Mouse (Mus musculus) forebrain, embryonic 14.5 days (tissue): ENCODE results near the gene Cd6. TPM values are rescaled to one million over a fixed set of nuclear protein-coding genes. Genes with fewer than 3 reads are reported as not detected.

Source experiments
- ATAC-seq: fragments of 200-750 bp; cut with Nextera tagmentation; 2 replicates; pipeline ENCODE4 v1.8.0; 2017; ENCODE audit warnings: mild to moderate bottlenecking, moderate library complexity
- DNase-seq: peaks from one replicate; pipeline ENCODE4 v3.0.0-alpha.2; 2015; ENCODE audit warnings: low spot score
- H3K27ac ChIP-seq: fragments of 300-500 bp; sonication (generic); 2 replicates; pipeline ENCODE4 v1.5.1; 2014; ENCODE audit warnings: low read depth, mild to moderate bottlenecking, control low read depth, low read length, moderate library complexity
- H3K27me3 ChIP-seq: fragments of 300-500 bp; sonication (generic); replicated peaks from 2 replicates; pipeline ENCODE4 v1.6.1; 2014; ENCODE audit warnings: low read length, control low read depth, mixed read lengths; ENCODE audit not compliant: control insufficient read depth, insufficient read depth
- H3K36me3 ChIP-seq: fragments of 300-500 bp; sonication (generic); 2 replicates; pipeline ENCODE4 v1.6.1; 2014; ENCODE audit warnings: low read length, control low read depth; ENCODE audit not compliant: control insufficient read depth, insufficient read depth
- H3K4me1 ChIP-seq: fragments of 300-500 bp; sonication (generic); 2 replicates; pipeline ENCODE4 v1.6.1; 2014; ENCODE audit warnings: antibody characterized with exemption, low read length, control low read depth; ENCODE audit not compliant: control insufficient read depth, insufficient read depth
- H3K4me2 ChIP-seq: fragments of 300-500 bp; sonication (generic); 2 replicates; pipeline ENCODE4 v1.6.1; 2014; ENCODE audit warnings: mild to moderate bottlenecking, control low read depth, low read length
- H3K4me3 ChIP-seq: fragments of 300-500 bp; sonication (generic); 2 replicates; pipeline ENCODE4 v1.5.1; 2014; ENCODE audit warnings: low read depth, low read length, control low read depth
- H3K9ac ChIP-seq: fragments of 300-500 bp; sonication (generic); 2 replicates; pipeline ENCODE4 v1.6.1; 2014; ENCODE audit warnings: mild to moderate bottlenecking, low read length, control low read depth, moderate library complexity
- H3K9me3 ChIP-seq: fragments of 300-500 bp; sonication (generic); replicated peaks from 2 replicates; pipeline ENCODE4 v1.6.1; 2016; ENCODE audit warnings: low read length, control low read depth, mixed read lengths; ENCODE audit not compliant: control insufficient read depth
- WGBS: fragments of 180-500 bp; shearing (Covaris S2); extraction: QIAGEN DNeasy Blood & Tissue Kit; methylation state at CpG from one replicate; pipeline ENCODE4 v1.1.7; 2014; 5-methylcytosine and 5-hydroxymethylcytosine counted together
- polyA plus RNA-seq: library from polyadenylated mRNA; unstranded; fragments of >200 nt; fragmentation: Nextera tagmentation; extraction: Ambion mirVana; gene quantifications from 2 replicates; pipeline ENCODE4 v1.2.1, GENCODE M21; 2014

The Cd6 gene
- polyA plus RNA-seq, 1 experiment from 2014 or later = not detected

- Histone ChIP-seq H3K4me2 (no peak overlapping the region), H3K4me3 (no peak overlapping the region), H3K9me3 (no peaks in the 10 kb centered on the region), H3K9ac (no peak overlapping the region), H3K36me3 (peaks cover 63% of the 10 kb centered on the region), H3K27me3 (no peaks in the 10 kb centered on the region), H3K27ac (no peak overlapping the region), H3K4me1 (peaks cover 19% of the 10 kb centered on the region)
- 89% methylated on average over 13 of the region's 13 CpGs for WGBS
- DNase-seq (no peak), ATAC-seq (no peak)
Observed at GRCm38 (mm10) chr19:10866351-10866750, 36.5 kb upstream of the Cd6 start.

- Histone ChIP-seq H3K36me3 (peaks cover 94% of the 10 kb centered on the region), H3K27me3 (no peaks in the 10 kb centered on the region), H3K4me2 (no peak overlapping the region), H3K9ac (no peak overlapping the region), H3K27ac (no peak overlapping the region), H3K9me3 (no peaks in the 10 kb centered on the region), H3K4me3 (no peak overlapping the region), H3K4me1 (no peaks in the 10 kb centered on the region)
- DNase-seq = peak; percentile 21
- WGBS = 48% methylated on average over 22 of the region's 22 CpGs
- peak; percentile 12; the same call in 1 of the 2 replicates for ATAC-seq
Observed at GRCm38 (mm10) chr19:10860072-10860497, 30.2 kb upstream of the Cd6 start.

- Histone ChIP-seq H3K4me1 (no peaks in the 10 kb centered on the region), H3K9ac (no peak overlapping the region), H3K4me2 (no peak overlapping the region), H3K36me3 (peaks cover 59% of the 10 kb centered on the region), H3K4me3 (no peak overlapping the region), H3K27ac (no peak overlapping the region), H3K27me3 (no peaks in the 10 kb centered on the region), H3K9me3 (no peaks in the 10 kb centered on the region)
- no peak for DNase-seq
- 69% methylated on average over 2 of the region's 2 CpGs for WGBS
- ATAC-seq = no peak
Observed at GRCm38 (mm10) chr19:10856520-10856919, 26.7 kb upstream of the Cd6 start.

GRCm38 (mm10) chr19:10855422-10855821 is 25.6 kb upstream of the Cd6 start:
- no peak overlapping the region for H3K4me3 ChIP-seq
- ATAC-seq = no peak
- no peak overlapping the region for H3K4me2 ChIP-seq
- peaks cover 48% of the 10 kb centered on the region for H3K36me3 ChIP-seq
- DNase-seq = no peak
- no peak overlapping the region for H3K27ac ChIP-seq
- no peaks in the 10 kb centered on the region for H3K4me1 ChIP-seq
- H3K9ac ChIP-seq = no peak overlapping the region
- no peaks in the 10 kb centered on the region for H3K27me3 ChIP-seq
- no peaks in the 10 kb centered on the region for H3K9me3 ChIP-seq
- 85% methylated on average over 3 of the region's 3 CpGs for WGBS

GRCm38 (mm10) chr19:10847311-10848087 is 17.6 kb upstream of the Cd6 start:
- ATAC-seq = no peak
- 43% methylated on average over 3 of the region's 3 CpGs for WGBS
- H3K9me3 ChIP-seq = no peaks in the 10 kb centered on the region
- H3K27ac ChIP-seq = no peak overlapping the region
- peak; percentile 33 for DNase-seq
- no peaks in the 10 kb centered on the region for H3K4me1 ChIP-seq
- H3K9ac ChIP-seq = no peak overlapping the region
- H3K36me3 ChIP-seq = no peaks in the 10 kb centered on the region
- no peaks in the 10 kb centered on the region for H3K27me3 ChIP-seq
- H3K4me2 ChIP-seq = no peak overlapping the region
- no peak overlapping the region for H3K4me3 ChIP-seq

- DNase-seq = no peak
Observed at GRCm38 (mm10) chr19:10846150-10846549, 16.3 kb upstream of the Cd6 start.

GRCm38 (mm10) chr19:10845454-10845853 is 15.6 kb upstream of the Cd6 start:
- Histone ChIP-seq H3K9ac (no peak overlapping the region), H3K4me3 (no peak overlapping the region), H3K4me2 (no peak overlapping the region), H3K36me3 (no peaks in the 10 kb centered on the region), H3K9me3 (no peaks in the 10 kb centered on the region), H3K27me3 (no peaks in the 10 kb centered on the region), H3K27ac (no peak overlapping the region), H3K4me1 (no peaks in the 10 kb centered on the region)
- no peak for DNase-seq
- WGBS = 80% methylated on average over 3 of the region's 3 CpGs
- ATAC-seq = no peak

More at GRCm38 (mm10) chr19:10846150-10846549, 16.3 kb upstream of the Cd6 start:
- H3K27me3 ChIP-seq = no peaks in the 10 kb centered on the region
- no peaks in the 10 kb centered on the region for H3K36me3 ChIP-seq
- WGBS = 80% methylated on average over 7 of the region's 7 CpGs
- no peak overlapping the region for H3K27ac ChIP-seq
- H3K9ac ChIP-seq = no peak overlapping the region
- H3K9me3 ChIP-seq = no peaks in the 10 kb centered on the region
- no peak for ATAC-seq
- H3K4me3 ChIP-seq = no peak overlapping the region
- H3K4me1 ChIP-seq = no peaks in the 10 kb centered on the region
- no peak overlapping the region for H3K4me2 ChIP-seq

GRCm38 (mm10) chr19:10844206-10844605 is 14.3 kb upstream of the Cd6 start:
- Histone ChIP-seq H3K9ac (no peak overlapping the region), H3K9me3 (no peaks in the 10 kb centered on the region), H3K4me2 (no peak overlapping the region), H3K4me1 (no peaks in the 10 kb centered on the region), H3K27me3 (no peaks in the 10 kb centered on the region), H3K27ac (no peak overlapping the region), H3K4me3 (no peak overlapping the region), H3K36me3 (no peaks in the 10 kb centered on the region)
- DNase-seq (no peak), ATAC-seq (no peak)
- WGBS = 91% methylated on average over 5 of the region's 5 CpGs

GRCm38 (mm10) chr19:10842914-10843313 is 13.1 kb upstream of the Cd6 start:
- 57% methylated on average over 23 of the region's 24 CpGs for WGBS

More at GRCm38 (mm10) chr19:10842914-10843313, 13.1 kb upstream of the Cd6 start:
- Histone ChIP-seq H3K27ac (no peak overlapping the region), H3K36me3 (no peaks in the 10 kb centered on the region), H3K4me1 (no peaks in the 10 kb centered on the region), H3K4me3 (no peak overlapping the region), H3K9me3 (no peaks in the 10 kb centered on the region), H3K4me2 (no peak overlapping the region), H3K27me3 (no peaks in the 10 kb centered on the region), H3K9ac (no peak overlapping the region)
- ATAC-seq (no peak), DNase-seq (no peak)
